Mouse (Mus musculus): ENCODE results near the gene Arl10. TPM values are rescaled to one million over a fixed set of nuclear protein-coding genes. Genes with fewer than 3 reads are reported as not detected.

Gene Arl10
- total RNA-seq, 2 experiments from 2014 or later = 9.5 to 15.7 TPM

GRCm38 (mm10) chr13:54581385-54581784, 6.6 kb downstream of the Arl10 start:
- no peak for ATAC-seq (replicated peaks; ENCODE audit: poor library complexity)

GRCm38 (mm10) chr13:54582126-54582525, 7.3 kb downstream of the Arl10 start:
- no peak for ATAC-seq (replicated peaks; ENCODE audit: poor library complexity)

GRCm38 (mm10) chr13:54582860-54583259, 8.0 kb downstream of the Arl10 start:
- ATAC-seq (replicated peaks; ENCODE audit: poor library complexity) = no peak

- ATAC-seq (replicated peaks; ENCODE audit: poor library complexity) = no peak
Observed at GRCm38 (mm10) chr13:54585831-54586230, 11.0 kb downstream of the Arl10 start.

DNA sequence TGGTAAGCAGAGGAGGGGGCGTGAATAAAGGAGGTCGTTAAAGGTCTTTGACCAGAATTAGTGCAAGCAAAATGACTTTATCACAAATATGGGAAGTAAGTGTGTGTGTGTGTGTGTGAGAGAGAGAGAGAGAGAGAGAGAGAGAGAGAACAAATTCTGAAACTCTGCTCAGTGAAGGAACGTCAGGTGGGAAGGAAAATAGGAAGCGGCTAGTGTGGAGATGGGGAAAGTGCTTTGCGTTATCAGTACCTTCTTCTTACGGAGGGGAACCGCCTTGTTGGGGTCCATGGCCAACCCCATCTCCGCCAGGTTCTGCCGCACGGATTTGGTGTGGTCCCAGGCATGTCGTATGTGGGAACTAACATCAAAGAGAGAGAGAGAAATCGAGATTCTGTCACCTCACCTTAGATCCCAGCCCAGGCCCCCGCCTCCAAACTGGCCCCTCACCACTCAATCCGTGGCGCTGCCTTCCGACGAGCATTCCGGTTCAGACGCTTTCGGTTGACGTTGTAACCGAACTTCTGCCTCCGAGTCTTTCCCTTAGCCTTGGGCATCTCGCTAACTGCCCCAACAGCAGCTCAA, 14.7 kb downstream of the Arl10 start:
- ATAC-seq (replicated peaks; ENCODE audit: poor library complexity) = peak; percentile 34

GRCm38 (mm10) chr13:54589996-54590951, 15.5 kb downstream of the Arl10 start, which contains the start of the genes Nop16 and Higd2a:
Nop16 (minus strand) TSS chr13:54590090.
Higd2a (plus strand) TSS chr13:54590207.
- ATAC-seq (replicated peaks; ENCODE audit: poor library complexity) = peak; percentile 93

DNA sequence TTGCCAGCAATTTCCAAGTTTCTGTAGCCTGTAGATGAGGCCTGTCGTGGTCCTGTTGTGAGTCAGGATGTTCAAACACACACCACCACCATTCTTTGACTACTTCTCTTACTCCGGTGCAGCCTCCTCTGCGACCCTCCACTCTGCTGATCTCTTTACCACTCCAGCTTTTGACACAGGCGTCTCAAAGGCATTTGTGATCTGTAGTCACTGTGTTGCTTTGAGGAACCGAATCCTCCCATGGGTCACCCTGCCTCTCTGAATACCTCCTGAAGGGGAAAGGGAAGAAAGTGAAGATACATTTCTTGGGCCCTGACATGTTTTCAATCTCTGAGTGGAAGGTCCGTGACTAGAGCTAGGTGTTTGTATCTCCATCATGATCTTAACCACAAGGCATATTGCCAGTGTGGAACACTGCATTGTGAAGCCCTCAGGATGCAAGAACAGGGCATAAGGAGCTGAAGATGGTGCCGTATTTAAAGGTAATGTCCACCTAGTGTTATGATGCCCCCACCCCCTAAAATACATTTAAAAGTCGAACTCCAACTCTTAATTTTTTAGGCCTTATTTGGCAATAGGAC, 17.1 kb downstream of the Arl10 start:
- ATAC-seq (replicated peaks; ENCODE audit: poor library complexity) = no peak

- no peak for ATAC-seq (replicated peaks; ENCODE audit: poor library complexity)
Observed at GRCm38 (mm10) chr13:54593617-54594016, 18.8 kb downstream of the Arl10 start.

- no peak for ATAC-seq (replicated peaks; ENCODE audit: poor library complexity)
Observed at GRCm38 (mm10) chr13:54596107-54596690, 21.4 kb downstream of the Arl10 start.

- ATAC-seq (replicated peaks; ENCODE audit: poor library complexity) = no peak
Observed at GRCm38 (mm10) chr13:54596870-54597269, 22.1 kb downstream of the Arl10 start.

GRCm38 (mm10) chr13:54598622-54599143, 23.9 kb downstream of the Arl10 start:
- ATAC-seq (replicated peaks; ENCODE audit: poor library complexity) = no peak

DNA sequence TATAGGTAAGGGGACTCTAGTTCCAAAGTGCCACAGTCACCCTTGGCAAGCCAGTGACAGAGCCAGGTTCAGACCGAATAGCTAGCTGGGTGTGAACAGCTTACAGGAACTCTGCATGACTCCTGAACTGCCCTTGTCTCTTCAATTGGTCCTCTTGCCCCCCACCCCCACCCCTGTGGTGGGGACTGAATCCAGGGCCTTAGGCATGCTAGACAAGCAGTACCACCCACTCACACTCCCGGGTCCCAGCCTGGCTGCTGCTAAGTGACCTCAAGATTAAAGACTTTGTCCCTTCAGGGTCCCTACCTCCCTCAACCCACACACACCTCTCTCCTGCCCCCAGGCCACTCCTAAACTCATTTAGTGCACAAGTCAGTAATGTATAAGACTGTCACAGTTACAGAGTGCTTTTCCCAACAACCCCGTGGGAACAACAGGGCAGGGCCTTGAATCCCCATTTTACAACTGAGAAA, 27.9 kb downstream of the Arl10 start:
- no peak for ATAC-seq (replicated peaks; ENCODE audit: poor library complexity)

GRCm38 (mm10) chr13:54603501-54603900, 28.7 kb downstream of the Arl10 start:
- no peak for ATAC-seq (replicated peaks; ENCODE audit: poor library complexity)

- ATAC-seq (replicated peaks; ENCODE audit: poor library complexity) = no peak
Observed at GRCm38 (mm10) chr13:54604221-54604620, 29.4 kb downstream of the Arl10 start.

GRCm38 (mm10) chr13:54605426-54605825, 30.6 kb downstream of the Arl10 start:
- no peak for ATAC-seq (replicated peaks; ENCODE audit: poor library complexity)

GRCm38 (mm10) chr13:54607204-54607603, 32.4 kb downstream of the Arl10 start:
- no peak for ATAC-seq (replicated peaks; ENCODE audit: poor library complexity)

DNA sequence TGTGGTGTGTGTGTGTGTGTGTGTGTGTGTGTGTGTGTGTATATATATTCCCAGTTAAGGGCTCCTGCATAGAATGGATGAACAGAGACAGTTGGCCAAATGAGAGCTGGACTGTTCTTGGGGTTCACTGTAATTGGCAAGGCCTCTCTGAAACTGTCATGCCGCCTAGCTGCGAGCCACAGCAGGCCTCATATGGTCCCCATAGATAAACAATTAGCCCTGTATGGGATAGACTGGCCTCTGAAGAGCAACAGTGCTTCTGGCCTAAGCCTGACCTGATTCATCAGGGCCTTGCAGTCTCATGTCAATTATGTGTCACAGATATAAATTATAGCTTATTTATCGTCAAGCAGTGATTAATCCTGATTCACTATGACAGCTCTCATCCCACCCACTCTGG, 33.2 kb downstream of the Arl10 start:
- ATAC-seq (replicated peaks; ENCODE audit: poor library complexity) = peak; percentile 41

GRCm38 (mm10) chr13:54608666-54609065, 33.9 kb downstream of the Arl10 start:
- no peak for ATAC-seq (replicated peaks; ENCODE audit: poor library complexity)

- ATAC-seq (replicated peaks; ENCODE audit: poor library complexity) = no peak
Observed at GRCm38 (mm10) chr13:54609301-54609700, 34.5 kb downstream of the Arl10 start.

DNA sequence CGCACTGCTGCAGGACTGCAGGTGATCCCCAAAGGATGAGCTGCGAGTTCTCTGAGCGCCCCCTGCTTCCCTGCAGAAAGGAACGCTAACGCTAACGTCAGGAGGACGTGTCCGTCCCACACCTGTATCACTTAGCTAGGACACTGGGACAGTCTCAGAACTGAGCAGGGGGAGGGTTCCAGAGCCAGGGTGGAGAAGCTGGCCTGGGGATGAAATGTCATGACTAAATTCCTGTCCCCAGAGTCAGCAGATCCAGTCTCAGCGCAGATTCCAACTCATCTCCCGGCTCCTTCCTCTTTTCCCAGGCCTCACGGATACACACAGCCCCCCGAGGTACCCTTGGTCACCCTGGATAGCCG, 35.8 kb downstream of the Arl10 start:
- ATAC-seq (replicated peaks; ENCODE audit: poor library complexity) = 0 out of 2 replicates have a peak, but pooled peaks have one; percentile 6
